Mouse (Mus musculus) cerebellum, postnatal 10 days (tissue): ENCODE data around the gene Hoxb3.

Experiments
- DNase-seq, 2 experiments: peaks; one replicate each; pipeline ENCODE4 v3.0.0; 2021; ENCODE audit warnings: mixed read lengths in 2 of 2

Gene Hoxb3

GRCm38 (mm10) chr11:96323154-96323553 lies at the start of gene Hoxb3:
Gene Hoxb3 (plus strand): TSS chr11:96323326.
- no peak for DNase-seq

- DNase-seq = no peak
Observed at GRCm38 (mm10) chr11:96274428-96274827, 48.7 kb upstream of the Hoxb3 start.

GRCm38 (mm10) chr11:96275896-96276295 lies 47.2 kb upstream of the Hoxb3 start:
- no peak for DNase-seq

DNA sequence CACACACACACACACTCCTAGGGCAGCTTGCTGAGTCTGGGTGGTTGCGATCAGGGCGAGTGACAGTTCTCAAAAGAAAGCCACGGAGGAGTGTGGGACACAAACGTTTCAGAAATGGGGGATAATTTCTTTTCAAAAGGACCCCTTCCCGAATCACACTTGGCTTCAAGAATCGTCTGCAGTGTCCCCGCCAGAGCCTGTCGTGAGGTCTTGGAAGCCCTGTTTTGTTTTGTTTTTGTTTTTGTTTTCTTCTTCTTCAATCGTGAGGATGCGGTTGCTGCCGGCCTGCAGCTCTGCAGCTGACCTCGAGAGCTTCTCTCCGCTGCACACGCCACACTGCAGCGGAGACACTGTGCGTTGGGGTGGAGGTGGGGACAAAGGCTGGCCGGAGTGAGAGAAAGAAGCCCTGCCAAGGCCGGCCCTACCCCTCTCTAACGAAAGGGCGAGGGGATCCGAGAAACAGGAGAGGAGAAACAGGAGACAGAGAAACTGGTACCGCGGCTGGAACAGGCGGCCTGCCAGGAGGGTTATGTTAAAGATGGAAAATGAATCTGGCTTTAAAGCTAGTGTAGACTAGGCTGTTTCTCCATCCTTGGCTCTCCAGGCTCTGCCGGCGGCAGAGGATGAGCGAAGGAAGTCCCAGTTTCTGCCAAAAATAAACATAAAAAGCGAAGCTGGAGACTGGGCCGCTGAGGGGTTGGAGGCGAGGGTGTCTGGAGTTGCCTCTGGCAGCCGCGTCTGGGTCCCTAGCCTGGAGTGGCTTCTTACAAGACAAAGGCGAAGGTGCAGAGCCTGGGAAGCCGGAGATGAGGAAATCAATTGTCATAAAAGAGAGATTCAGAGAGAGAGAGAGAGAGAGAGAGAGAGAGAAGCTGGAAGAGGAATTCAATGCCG lies 45.7 kb upstream of the Hoxb3 start:
- DNase-seq = peak in 1 of 2 experiments; percentile 30

GRCm38 (mm10) chr11:96278324-96278723 lies 44.8 kb upstream of the Hoxb3 start:
- DNase-seq = no peak

DNA sequence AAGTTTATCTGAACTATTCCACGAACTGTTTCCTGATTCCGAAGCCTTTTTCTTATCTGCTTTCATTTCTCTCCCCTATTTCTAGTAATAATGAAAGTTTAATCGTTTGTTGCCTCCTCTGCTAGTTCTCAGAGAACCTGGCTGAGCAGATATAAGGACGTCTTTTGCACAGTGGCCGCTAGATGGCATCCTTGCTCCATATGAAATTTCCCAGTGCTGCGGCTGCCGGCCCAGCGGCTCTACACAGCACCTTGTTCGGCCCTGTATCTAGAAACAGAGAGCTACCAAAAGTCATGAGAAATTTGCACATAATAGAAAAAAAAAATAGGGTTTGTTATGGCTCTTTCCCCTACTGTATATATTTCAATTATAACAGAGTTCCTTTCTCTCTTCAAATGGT lies 44.4 kb upstream of the Hoxb3 start:
- DNase-seq = peak; percentile 90 to 92

DNA sequence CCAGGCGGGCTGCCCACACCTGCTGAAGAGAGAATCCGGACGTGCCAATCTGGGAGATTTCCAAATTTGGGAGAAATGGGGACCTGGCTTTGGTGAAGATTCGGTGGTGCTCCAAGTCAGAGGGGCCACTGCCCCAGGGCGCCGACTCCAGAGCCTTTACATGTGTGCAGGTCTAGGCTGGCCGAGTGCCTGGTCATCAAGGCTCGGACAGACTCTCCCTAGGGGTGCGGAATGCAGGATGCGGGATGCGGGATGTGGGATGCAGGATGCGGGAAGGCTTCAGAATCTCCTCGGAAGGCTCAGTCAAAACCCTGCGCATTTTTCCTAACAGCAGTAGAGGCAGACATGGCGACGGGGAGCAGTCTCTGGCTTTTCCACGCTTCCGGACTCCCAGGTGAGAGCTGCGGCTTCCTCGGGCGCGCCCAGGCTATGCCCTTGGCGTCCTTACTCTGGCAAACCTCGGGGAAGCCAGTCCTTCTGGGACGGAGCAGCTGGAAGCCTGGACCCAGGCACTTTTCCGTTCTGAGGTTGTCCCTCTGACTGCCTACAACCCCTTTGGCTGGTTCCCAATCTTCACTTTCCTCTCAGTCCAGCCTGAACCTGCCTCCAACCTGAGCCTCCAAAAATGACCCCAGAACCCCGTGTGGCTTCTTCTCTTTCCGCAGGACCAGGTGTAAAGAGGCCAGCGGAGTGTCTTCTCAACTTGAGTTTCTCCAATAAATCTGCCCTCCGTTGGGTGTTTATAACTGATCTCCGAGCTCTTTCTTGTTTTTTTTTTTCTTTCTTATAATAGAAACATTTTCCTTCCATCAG lies 43.5 kb upstream of the Hoxb3 start:
- no peak for DNase-seq

- DNase-seq = no peak
Observed at GRCm38 (mm10) chr11:96280399-96281378, 42.4 kb upstream of the Hoxb3 start.

GRCm38 (mm10) chr11:96281396-96281795 lies 41.7 kb upstream of the Hoxb3 start:
- no peak for DNase-seq

DNA sequence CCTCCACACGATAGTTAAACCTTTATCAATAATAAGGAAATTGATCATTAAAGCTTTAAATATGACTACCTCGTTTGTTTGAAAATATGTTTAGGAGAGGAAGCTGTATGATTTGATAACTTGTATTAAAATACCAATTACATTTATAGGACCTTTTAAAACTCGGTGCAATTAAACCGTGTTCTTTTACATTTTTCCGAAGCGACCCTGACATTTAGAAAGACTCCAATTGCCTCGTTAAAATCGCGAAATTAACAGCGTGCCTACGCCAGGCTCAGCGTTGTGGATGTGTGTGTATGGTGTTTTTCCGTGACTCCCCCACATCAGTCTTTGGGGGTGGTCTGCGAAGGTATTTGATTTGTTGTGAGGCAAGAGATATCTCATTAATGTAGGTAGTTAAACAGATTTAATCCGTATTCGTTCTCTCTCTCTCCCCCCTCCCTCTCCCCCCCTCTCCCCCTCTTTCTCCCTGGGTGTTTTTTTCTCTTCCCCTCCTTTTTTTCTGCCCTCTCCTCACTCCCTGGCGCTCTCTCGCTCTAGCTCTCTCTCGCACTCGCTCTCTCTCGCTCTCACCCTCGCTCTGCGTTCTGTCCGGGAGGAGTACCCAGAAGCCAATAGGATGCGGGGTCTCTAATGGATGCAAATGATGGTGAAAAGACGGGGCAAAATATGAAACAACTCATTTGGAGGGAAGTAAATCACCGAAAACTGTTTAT lies 41.1 kb upstream of the Hoxb3 start, which contains the start of gene Hoxb8:
Gene Hoxb8 (plus strand): TSS at position 51 of the 716 bp plus-strand sequence.
- no peak for DNase-seq

GRCm38 (mm10) chr11:96282795-96283430 lies 40.2 kb upstream of the Hoxb3 start:
- DNase-seq = no peak

DNA sequence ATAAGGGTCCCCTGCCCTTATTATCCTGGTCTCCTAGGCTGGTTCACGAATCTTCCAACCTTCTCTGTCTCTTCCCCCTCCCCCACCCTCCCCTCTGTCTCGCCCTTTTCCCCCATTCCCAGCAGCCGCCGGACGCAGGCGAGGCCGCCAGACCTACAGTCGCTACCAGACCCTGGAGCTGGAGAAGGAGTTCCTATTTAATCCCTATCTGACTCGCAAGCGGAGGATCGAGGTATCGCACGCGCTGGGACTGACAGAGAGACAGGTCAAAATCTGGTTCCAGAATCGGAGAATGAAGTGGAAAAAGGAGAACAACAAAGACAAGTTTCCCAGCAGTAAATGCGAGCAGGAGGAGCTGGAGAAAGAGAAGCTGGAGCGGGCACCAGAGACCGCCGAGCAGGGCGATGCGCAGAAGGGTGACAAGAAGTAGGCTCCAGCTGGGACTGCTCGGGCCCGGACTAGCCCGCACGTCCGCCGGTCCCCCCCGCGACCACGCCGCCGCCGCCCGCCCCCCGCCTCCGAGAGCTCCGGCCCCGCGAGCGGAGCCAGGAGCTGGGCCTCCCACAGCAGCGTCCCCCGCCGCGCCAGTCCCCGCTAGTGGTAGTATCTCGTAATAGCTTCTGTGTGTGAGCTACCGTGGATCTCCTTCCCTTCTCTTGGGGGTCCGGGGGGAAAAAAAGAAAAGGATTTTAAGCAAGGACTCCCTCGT lies 38.9 kb upstream of the Hoxb3 start:
- DNase-seq = no peak

- no peak for DNase-seq
Observed at GRCm38 (mm10) chr11:96284774-96285734, 38.1 kb upstream of the Hoxb3 start.

DNA sequence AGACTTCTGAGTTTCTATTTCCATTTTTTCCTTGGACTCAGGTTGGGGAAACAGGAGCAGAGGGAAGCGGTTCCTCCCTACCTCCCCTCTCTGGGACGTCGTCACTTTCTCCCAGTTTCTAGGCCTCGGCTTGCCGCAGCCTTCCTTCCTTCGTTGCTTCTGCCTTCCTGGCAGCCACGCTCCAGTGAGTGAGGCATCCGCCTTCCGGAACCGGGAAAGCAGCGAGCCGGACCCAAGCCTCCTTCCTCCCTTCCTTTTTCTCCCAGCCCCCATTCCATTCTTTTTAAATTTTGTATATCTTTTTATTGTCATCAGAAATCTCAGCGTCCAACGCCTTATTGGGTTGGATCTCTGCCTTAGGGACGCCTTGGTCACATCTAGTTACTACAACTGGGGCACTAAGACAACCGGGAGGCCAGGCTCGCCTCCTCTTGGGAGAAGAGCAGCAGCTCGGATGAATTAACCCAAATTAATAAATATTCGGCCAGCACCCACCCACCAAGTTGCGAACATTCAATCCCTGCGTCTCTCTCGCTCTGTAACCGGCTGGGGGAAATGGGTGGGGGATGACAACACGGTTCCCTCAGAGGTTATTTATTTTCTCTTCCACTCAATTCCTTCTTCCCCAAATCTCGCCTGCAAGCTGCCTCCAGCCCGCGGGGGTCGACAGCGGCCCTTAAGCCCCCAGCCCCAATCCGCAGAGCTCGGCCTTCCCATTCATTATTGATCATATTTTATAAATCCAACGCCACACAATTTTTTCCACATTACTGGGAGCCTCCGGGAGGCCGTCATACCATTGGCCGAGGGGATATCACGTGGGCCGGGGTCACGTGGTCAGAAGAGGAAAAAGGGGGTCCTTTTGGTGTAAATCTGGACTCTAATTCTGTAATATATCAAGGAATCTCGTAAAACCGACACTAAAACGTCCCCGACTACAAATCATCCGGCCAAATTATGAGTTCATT lies 37.1 kb upstream of the Hoxb3 start, which contains the start of gene Hoxb7:
Gene Hoxb7 (plus strand): TSS at position 853 of the 968 bp plus-strand sequence.
- DNase-seq = no peak

- no peak for DNase-seq
Observed at GRCm38 (mm10) chr11:96286739-96287385, 36.3 kb upstream of the Hoxb3 start.

DNA sequence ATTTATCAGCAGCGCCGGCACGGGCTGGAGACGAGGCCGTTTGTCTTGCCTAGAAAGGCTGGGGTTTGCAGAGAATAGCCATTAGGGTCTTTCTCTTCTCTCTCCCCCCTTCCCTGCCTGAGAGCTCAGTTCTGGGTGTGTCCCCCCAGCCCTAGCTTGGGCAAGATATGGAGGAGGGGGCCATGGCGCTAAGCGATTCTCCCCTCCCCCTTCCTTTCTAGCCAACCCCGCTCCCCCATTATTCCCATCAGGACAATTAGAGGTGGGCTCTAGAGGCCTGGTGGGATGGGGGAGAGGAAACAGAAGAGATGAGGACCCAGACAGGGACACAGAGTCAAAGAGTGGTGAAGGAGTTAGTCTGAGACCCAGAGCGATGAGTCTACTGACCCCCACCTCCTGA lies 35.7 kb upstream of the Hoxb3 start:
- no peak for DNase-seq

DNA sequence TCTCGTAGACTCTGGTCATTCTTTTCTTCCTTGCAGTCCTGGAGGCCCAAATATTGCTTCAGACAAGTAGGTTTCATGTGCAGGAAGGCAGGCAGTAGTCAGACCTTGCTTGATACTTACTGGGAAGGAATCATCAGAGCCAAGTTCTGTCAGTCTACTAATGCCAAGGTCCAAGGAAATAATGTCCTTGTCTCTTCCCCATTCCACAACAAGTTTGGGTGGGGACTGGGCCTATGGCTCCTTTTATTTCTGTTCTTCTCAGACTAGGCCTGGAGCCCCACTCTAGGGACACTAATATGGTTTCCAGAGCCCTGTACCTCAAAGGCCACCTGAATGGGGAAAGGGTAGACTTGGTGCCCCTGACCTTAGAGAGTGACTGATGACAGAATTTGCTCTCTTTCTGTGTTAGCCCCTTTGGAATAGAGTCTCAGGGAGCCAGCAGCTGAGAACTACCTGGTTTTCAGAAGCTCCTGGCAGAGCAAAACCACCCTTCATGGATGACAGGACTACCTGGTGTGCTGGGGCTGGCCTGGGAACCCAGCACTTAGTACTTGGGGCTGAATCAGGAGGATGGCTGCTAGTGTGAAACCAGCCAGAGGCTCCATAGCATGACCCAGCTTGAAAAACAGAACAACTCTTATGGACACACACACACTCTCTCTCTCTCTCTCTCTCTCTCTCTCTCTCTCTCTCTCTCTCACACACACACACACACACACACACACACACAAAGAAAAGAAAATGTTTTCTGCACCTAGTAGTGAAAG lies 34.5 kb upstream of the Hoxb3 start:
- no peak for DNase-seq
